Comparison of ENCODE assay signal across 26 mouse cellular contexts in the genomic region with DNA sequence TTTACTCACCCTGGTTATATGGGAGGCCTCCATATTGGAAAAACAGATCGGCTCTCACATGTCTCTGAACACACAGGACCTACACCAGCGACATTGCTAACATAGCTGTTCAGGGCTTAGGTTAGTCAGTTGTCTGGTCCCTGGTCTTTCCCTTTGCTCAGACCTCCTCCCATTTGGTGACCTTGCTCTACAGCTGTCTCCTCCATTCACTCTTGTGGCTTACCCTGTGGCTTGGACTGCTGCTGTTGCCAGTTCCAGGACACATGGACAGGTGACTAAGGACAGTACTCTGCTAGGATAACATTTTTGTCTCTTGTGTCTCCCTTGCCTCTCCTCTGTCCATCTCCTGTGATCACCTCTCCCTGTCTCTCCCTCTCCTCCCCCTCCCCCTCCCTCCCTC. TPM values are rescaled to one million over a fixed set of nuclear protein-coding genes. Genes with fewer than 3 reads are reported as not detected.
"Had no signal": no experiment of that assay in that cellular context is flagged by ENCODE, and none has a peak within 500 bp of the region (broad histone marks: within the 10 kb centered on the region; RNA-seq: fewer than 3 reads in every experiment).

No protein-coding gene starts in this region.

- H3K27ac ChIP-seq: heart, embryonic 10.5 days; hindbrain, embryonic 10.5 days; hindbrain, embryonic 12.5 days; hindbrain, embryonic 14.5 days; intestine, embryonic 15.5 days; kidney, embryonic 15.5 days; kidney, postnatal 0 days; layer of hippocampus, adult 2 months; left cerebral cortex, adult 2 months; limb, embryonic 10.5 days; limb, embryonic 12.5 days; liver, embryonic 13.5 days; liver, embryonic 15.5 days had no signal

- H3K27me3 ChIP-seq: heart, embryonic 12.5 days; hindbrain, embryonic 12.5 days; intestine, embryonic 15.5 days; kidney, embryonic 15.5 days; limb, embryonic 12.5 days; liver, embryonic 13.5 days; liver, embryonic 15.5 days had no signal

- H3K36me3 ChIP-seq: heart, embryonic 10.5 days; heart, embryonic 12.5 days; hindbrain, embryonic 10.5 days; hindbrain, embryonic 12.5 days; intestine, embryonic 15.5 days; kidney, embryonic 15.5 days; limb, embryonic 10.5 days; limb, embryonic 12.5 days; liver, embryonic 13.5 days; liver, embryonic 15.5 days had no signal

- DNase-seq: gastrocnemius, postnatal 10 days; heart, postnatal 4 days; kidney, adult 18-20 months; kidney, adult 8-10 months; kidney, postnatal 14 days; kidney, postnatal 4 days; liver; liver, embryonic 13.5 days had no signal

- H3K9me3 ChIP-seq: heart, embryonic 10.5 days; heart, embryonic 12.5 days; hindbrain, embryonic 10.5 days; hindbrain, embryonic 12.5 days; intestine, embryonic 15.5 days; kidney, embryonic 15.5 days; limb, embryonic 10.5 days; limb, embryonic 12.5 days; liver, embryonic 13.5 days; liver, embryonic 15.5 days had no signal

- H3K9ac ChIP-seq: heart, embryonic 12.5 days; hindbrain, embryonic 12.5 days; hindbrain, embryonic 14.5 days; intestine, embryonic 15.5 days; kidney, embryonic 15.5 days; limb, embryonic 12.5 days; liver, embryonic 13.5 days; liver, embryonic 15.5 days had no signal

- ATAC-seq: hindbrain, embryonic 16.5 days; inflammation-experienced regulatory T-cells, adult 6 months; intestine, embryonic 15.5 days; intestine, postnatal 0 days had no signal

- H3K4me1 ChIP-seq: hindbrain, embryonic 12.5 days; kidney, embryonic 15.5 days had no signal

- H3K4me3 ChIP-seq: heart, embryonic 10.5 days; heart, embryonic 12.5 days; hindbrain, embryonic 10.5 days; hindbrain, embryonic 12.5 days; intestine, embryonic 15.5 days; kidney, embryonic 15.5 days; layer of hippocampus, adult 2 months; left cerebral cortex, adult 2 months; limb, embryonic 10.5 days; limb, embryonic 12.5 days; liver, embryonic 13.5 days; liver, embryonic 15.5 days had no signal

- H3K4me2 ChIP-seq: heart, embryonic 12.5 days; hindbrain, embryonic 12.5 days; hindbrain, embryonic 14.5 days; intestine, embryonic 15.5 days; kidney, embryonic 15.5 days; limb, embryonic 12.5 days; liver, embryonic 11.5 days; liver, embryonic 13.5 days; liver, embryonic 15.5 days had no signal

RNA-seq across cellular contexts. Expression of a gene that starts 29.2 kb away (rescaled TPM):
- total RNA-seq: granulocyte monocyte progenitor cell, adult 5-6 weeks had no signal
- polyA plus RNA-seq: inflammation-experienced regulatory T-cells, adult 6 months had no signal
